Mouse (Mus musculus): ENCODE data around the gene Maml3.

DNA sequence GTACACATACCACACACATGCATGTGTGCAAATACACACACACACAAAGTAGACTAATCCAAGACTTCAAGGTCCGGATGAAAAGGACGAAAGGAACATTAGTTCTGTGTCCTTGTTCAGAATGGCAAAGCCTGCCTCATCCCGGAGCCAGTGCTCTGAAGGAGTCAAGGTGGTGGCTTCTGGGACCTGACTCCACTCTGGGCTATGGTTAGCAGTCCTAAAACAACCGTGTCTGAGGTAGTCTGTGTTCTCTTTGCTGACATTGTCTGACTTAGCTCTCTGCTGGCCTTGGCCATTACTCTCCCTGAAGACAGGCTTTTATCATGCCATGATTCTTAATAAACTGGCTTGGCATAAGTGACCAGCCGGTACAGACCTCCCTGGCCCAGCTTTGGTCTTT, 445.5 kb downstream of the Maml3 start:
- TF ChIP-seq CTCF (IDR thresholded peaks at IDR 0.05) (no peak), EP300 (IDR thresholded peaks at IDR 0.05) (no peak)

Data from lung, postnatal 0 days (tissue).